Mouse (Mus musculus): Measurements from ENCODE around the gene Tox2.
A peak's percentile ranks its signal among the peaks of the same experiment; 100 is the strongest.

The Tox2 gene

DNA sequence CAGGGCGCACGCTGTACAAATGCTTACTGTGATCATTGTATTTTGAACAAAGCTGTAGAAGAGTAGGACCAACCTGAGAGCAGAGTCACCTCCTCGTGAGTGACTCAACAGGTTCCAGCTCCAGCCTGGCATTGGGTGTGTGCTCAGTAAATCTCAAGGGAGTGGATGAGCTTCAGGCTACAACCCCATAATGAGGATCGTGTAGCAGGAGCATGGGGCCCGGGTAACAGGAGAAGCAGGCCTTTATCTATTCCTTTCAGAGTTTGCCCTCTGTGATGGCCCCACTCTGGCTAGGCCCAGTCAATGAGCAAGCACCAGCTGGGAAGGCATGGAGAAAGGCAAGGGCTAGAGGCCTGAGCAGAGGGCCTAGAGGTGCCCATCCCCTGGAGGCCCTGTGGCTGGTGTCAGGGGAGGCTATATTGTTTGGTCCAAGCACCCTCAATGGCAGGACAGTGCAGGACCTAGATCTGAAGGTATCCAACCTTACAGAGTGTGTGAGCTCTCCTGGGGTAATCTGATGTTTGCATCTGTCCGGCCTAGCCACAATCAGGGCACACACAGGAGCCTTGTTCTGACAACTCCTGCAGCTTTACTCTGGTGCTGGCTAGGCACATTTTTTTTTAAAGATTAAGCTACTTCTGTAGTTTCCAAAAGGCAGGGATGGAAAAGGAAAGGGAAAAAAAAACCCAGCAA lies 58.6 kb downstream of the Tox2 start:
- no peak for DNase-seq

DNA sequence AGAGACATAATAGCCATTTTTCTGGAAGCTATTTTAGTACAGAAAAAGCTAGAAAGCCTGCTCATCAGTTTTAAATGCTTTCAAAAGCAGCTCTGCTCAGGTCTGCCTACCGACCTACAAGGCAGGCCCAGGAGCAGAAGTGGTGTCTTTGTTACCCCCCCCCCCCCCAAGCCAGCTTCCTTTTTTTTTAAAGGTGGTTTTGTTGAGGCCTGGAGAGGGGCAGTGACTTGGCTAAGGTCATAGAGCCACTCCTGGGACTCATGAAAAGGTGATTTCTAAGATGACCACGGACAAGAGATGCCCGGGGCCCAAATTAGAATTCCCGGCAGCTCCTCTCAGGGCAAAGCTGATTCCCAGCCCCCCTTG lies 59.1 kb downstream of the Tox2 start:
- DNase-seq: no peak

DNA sequence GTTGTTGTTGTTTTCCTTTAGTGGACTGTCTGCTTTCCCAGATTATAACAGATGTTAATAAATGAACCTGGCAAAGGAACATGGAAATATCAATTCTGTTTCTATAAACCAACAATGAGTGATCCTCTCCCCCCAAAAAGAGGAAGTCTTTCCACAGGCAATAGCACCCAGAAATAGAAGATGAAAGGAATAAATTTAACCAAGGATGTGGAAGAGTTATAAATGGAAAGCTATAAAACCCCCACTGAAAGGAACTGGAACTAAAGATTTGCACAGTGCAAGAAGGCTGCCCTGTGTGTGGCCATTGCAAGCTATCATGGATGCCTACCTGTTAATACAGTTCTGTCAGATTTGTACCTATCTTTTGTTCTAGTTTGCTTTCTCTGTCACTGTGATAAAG lies 64.2 kb downstream of the Tox2 start:
- DNase-seq: no peak

DNA sequence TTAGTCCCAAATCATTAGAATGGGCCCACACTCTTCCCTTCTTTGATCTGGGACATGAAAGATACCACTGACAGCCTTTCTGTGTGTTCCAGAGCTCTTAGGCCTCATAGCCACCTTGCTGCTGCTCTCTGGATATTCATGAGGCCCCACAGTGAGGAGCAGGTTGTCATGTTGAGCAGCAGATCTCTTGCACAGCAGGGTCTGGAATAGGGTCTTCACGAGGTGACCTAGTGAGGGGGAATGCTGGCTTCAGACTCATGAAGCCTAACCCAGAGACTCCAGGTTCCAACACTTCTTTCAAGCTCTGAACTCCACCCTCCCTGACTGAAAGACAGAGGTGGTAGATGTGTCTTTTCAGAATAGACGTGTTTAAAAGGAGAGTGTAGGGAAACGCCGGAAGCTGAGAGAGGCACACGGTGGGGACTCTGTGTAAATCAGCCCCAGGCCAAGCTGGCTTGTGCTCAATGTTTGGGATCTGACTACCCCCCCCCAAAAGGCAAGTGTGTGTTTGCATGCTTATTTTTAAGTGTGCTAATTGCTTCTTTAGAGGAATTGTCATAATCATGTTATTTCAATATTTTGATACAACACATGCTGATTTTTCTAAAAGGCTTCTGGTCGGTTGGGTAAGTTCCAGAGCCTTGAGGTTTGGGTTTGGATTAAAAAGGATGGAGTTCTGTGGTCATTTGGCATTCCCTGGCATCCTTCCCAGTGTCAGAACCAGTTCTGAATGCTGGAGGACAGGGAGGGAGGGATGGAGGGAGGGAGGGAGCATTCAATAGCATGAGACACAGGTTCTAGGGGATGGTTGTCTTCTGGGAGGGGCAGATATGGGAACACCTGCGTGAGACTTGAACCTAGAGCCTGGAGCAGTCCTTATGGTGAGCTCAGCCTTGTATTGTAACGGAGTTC lies 68.9 kb downstream of the Tox2 start:
- DNase-seq: no peak

DNA sequence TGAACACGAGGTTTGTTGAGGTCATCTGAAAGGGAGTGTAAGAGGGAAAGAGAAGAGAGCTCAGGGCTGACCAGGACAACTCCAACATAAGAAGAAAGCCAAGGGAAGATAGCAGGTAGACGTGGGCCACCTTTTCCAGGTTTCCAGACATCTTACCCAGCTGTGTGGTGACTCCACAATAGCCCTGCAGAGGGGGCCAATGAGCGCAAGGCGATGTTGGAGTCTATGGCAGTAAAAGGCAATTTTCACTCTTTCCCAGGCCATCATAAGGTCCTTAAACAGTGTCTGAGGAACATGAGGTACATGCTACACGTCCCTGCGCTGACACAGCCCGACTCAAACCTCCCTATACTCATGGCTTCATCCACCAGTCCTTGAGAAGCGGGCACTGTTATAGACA lies 70.9 kb downstream of the Tox2 start:
- DNase-seq: no peak

DNA sequence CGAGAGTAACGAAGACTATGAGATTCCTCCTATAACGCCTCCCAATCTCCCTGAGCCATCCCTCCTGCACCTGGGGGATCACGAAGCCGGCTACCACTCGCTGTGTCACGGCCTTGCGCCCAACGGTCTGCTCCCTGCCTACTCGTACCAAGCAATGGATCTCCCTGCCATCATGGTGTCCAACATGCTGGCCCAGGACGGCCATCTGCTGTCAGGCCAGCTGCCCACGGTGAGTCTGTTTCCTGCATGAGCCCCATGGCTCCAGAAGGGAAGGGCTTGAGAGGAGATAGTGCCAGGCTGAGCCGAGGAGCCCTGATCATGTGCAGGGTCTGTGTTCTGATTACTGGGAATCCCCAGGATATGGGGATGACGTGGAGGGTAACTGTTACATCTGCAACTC lies 73.1 kb downstream of the Tox2 start:
- no peak for DNase-seq

DNA sequence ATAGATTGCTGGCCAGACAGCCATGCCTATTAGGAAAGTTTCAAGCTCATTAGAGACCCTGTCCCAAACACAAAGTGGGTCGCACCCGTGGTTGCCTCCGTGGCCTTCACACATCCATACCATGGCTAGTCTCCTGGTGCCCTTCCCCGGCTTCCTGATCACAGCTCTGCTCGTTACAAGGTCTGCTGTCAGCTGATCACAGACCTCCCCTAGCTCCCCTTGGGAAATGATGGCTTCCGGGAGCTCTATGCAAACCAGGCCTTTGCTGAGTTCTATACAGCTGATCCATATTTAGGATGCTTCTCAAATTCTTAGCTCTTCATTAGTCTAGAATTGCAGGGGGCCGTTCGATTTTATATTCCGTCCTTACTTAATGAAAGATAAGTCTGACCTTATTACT lies 75.1 kb downstream of the Tox2 start:
- no peak for DNase-seq

DNA sequence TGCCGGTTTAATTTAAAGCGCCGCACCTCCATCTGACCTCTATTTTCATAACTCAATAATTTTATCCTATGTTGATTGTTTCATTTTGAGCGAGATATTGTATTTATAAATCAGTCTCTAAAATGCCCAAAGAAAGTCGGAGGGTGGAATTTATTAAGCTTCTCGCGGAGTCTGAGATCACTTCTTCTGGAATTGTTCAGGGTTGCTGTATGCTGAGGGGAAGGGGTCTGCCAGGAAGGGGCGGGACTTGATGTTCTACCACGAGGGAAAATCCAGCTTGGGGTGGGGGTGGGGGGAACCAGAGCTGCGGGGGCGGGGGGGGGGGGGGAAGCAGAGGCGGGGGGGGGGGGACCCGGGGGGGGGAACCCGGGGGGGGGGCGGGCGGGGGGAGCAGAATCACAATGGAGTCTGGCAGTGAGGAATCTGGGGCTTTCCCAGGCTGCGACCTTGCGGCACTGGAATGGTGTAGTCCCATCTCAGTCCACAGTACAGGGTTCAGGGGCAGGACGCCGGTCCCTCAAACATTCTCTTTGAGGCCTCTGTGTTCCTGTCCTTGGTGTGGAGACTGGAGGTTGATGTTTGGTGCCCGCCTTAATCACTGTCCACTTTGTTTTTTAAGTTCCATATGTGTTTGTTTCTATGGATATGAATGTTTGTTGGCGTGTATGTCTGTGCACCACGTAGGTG lies 77.9 kb downstream of the Tox2 start:
- no peak for DNase-seq

DNA sequence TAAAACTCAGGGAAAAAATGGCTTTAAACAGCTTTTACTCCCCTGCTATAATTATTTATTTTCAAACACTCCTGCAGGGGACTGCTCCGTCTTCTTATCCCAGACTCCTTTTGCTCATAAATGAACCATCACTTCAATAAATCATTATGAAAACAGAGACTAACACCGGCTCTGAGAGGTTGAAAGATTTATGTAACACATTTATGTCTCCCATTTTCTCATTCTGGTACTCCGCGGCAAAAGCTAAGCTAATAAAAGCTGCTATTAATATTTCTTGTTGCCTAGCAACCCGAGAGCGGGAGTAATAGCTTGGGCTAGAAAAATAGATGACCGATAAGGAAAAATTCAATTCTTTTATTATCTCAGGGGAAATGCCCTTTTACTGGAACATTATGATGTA lies 81.9 kb downstream of the Tox2 start:
- no peak for DNase-seq

DNA sequence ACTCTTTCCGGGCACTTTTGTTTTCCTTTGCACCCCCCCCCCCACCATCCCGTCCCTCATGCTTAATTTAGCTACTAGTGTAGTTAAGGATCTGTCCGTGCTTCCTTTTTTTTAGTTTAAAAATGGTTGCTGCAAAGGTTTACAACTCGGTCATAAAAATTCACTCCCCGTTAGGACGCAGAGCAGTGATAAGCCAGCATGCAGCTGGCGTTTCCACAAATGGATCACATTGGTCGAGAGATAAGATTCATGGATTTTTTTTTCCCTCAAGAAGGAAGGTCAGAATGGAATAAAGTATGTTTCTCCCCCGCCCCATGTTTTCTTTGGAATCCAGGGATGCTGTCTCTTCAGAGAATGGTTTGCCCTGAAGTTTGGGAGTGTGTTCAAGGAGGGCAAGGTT lies 82.4 kb downstream of the Tox2 start:
- DNase-seq: no peak

DNA sequence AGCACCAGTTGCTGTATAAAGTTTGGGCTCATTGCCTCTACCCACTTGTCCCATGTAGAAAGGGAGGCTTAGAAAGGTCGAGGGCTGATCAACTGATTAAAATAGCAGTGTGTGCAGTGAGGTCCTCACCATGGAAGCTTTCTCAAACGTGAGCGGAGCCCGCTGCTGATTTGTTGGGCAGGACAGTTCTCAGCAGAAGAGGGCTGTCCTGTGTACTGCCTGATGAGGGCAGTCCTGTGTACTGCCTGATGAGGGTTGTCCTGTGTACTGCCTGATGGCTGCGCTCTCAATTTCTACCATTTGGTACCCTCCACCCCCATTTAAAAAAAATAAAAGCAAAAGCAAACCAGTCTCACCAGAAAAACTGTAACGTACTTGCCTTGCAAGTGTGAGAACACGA lies 82.8 kb downstream of the Tox2 start:
- no peak for DNase-seq

DNA sequence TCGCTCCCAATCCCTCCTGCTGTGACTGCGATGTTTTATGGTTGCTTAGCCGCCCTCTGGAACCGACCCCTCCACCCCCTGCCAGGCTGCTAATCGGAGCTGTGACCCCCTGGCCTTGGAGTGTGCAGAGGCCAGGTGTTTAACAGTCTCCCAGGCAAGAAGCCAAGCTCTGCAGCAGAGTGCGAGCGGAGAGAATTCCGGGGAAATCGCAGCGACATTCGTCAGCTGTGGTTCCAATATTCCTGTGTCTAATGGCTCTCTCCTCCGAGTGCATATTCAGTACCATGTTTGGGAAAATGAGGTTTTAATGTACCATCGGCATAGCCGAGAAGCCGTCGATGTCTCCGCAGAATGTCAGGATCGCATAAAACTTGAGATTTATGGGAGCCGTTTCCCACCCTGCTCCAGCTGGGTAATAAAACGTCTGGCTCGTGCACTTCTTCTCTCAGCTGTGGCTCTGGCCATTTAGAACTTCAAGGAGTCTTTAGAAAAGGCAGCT lies 86.0 kb downstream of the Tox2 start:
- DNase-seq: no peak

DNA sequence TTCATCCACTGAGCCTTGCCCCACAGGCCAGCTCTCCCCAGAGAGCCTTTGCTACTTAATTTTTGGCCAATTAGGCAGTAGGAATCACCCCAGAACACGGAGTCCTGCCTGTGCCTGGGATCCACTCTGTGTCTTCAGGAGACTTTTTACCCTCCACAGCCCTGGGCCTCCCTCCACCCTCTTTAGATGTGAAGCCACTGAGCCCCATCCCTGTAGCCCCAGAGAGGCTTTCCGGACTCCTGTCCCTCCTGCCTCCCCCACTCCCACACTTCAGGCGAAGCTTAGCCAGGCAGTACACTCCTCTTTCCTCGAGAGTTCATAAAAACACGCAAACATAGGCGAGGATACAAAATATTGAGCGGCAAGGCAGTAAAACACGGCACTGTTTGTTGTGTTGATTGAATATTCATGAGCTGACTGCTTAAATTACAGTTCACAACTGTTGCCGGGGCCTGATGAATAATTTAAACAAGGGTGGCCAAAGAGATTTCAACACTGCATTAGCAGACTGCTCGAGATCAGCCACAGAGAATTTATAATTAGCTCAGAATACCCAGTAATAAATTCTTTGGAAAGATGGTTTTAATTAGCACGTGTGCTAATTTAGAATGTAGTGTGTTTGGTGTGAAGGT lies 94.2 kb downstream of the Tox2 start:
- DNase-seq: no peak

DNA sequence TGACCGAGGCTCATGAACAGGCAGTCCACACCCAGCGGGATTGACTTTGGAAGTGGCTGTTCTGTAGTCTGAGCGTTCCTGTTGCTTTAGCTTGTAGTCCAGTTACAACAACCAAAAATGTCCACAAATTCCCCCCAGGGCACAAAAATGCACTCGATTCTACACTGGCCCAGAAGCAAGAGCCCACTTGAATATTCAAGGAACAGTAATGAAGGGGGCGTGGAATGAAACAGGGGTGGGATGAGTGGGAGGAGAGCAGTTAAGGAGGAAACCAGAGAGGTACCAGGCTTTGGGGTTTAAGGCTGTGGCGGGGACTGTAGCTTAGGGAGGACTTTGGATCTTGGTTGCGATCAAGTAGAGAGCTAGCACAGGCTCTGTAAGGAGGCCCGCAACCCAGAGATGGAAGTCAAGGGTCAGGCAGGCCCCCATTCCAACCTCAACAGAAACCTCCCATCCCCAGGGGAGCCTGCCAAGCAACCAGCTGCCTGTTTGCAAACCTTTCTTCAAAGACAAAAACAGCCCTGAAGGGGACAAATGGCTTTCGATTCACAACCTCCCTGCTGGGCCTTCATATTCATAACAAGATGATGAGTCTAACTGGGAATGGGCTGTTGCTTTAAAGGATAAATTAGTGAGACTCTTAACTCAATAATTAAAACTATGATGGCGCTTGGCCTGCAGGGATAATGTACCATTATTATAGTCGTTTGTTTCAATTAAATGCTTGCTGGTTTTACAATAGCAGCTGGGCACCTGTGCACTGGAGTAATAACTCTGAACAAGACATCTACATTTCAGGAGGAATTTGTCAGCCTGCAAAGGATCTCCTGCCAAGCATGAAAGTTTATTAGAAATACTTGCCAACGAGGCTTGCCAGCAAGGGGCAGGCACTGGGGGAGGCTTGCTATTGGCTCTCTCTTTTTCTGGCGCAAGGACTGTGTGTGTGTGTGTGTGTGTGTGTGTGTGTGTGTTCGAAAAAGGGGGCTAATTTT lies 97.4 kb downstream of the Tox2 start:
- peak; percentile 17 to 20 for DNase-seq

DNA sequence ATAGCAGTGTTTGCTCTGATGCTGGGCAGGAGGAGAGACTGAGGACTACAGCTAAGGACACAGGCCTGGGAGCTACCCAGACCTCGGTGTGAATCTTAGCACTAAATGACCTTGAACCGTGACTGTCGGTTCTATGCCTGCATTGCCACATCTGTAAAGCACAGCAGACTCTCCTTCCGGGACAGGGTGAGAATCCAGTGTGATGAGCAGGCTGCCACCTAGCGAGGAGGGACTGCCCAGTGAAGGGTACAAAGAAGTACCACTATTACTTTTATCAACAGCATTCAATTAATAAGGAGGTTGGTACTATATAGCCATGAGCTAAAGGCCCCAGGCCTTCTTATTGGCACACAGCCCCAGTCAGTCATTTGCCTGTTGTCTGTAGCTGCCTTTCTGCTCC lies 98.7 kb downstream of the Tox2 start:
- no peak for DNase-seq

DNA sequence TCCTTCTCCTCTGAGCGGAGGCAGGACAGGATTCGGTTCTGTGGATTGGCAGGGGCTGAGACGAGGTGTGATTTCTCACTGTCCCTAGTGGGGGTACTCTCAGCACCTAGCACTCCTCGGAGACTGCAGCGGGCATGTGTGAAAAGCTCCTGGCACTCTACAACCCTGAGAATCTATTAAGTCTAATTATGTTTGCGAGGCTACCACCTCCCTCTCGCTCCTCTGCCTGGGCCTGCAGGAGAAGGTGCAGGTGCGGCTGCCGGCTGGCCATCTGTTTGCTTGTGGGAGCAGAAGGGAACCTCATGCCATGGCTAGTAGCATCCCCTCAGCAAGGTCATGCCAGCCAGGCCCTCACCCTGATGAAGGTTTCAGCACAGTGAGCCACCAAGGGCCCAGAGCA lies 100.1 kb downstream of the Tox2 start:
- DNase-seq: no peak

DNA sequence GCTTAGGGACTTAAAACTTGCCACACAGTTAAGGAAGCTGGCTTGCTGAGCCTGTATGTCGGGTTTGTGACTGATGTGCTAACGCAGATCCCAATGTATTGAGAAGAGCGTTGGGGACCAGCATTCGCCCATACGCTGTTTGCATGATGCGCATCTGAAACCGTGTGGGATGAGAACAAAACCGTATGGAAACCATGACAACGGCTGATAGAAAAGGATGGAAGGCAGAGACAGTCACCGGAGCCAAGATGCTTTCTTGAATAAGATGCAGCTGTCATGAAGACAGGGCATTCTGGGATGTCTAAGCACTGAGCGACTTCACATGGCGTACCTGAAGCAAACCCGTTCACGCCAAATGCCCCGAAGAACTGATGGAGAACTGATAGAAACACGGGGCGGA lies 106.5 kb downstream of the Tox2 start:
- DNase-seq: no peak

DNA sequence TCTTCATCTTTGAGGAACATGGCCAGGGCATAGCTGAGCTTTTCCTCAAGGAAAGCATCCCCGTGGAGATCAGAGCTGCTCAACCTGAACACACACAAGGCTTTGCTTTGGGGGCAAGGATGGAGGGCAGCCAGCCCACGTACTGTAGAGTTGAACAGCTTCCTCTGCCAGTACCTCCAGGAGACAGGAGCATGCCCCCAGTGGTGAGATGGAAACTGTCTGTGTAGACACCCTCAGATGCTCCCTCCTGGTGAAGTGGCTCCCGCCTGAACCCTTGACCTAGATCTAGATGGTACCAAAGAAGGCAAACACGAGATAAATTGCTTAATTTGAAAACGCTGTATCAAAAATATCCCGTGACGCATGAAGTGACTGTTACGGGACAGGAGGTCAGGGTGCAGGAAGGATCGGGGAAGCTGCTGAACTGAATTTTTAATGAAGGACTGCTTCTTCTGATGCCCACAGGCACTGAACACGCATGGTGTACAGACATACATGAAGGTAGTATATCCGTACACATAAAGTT lies 107.3 kb downstream of the Tox2 start:
- DNase-seq: no peak

DNA sequence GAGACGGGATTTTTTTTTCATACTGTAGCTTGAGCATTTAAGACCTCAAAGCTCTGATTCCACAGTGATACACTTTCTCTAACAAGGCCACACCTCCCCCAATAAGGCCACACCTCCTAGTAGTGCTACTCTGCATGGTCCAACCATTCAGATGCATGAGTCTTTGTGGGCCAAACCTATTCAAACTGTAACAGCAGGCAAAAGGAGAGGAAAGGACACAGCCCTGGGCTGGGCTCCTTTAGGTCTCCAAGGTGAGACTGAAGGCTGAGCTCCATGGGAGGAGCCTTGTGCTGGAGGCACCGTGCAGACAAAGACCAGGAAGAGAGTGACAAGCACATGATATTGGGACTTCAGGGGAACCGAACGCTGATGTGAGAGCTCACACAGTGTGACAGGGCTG lies 114.4 kb downstream of the Tox2 start:
- no peak for DNase-seq

DNA sequence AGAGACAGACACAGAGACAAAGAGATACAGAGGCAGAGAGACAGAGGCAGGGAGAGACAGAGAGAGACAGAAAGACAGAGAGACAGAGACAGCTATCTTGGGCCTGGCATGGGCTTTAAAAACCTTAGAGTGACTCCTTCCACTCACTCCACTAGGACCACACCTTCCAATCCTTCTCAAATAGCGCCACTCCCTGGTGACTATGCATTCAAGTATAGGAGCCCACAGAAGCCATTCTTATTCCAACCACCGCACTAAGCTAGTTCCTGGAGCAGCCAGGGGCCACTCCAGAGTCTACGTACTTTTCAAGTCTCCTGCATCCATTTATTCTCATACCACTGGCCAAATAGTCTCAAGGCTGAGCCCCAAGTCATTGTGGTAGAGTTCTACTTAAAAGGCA lies 115.9 kb downstream of the Tox2 start:
- DNase-seq: no peak

DNA sequence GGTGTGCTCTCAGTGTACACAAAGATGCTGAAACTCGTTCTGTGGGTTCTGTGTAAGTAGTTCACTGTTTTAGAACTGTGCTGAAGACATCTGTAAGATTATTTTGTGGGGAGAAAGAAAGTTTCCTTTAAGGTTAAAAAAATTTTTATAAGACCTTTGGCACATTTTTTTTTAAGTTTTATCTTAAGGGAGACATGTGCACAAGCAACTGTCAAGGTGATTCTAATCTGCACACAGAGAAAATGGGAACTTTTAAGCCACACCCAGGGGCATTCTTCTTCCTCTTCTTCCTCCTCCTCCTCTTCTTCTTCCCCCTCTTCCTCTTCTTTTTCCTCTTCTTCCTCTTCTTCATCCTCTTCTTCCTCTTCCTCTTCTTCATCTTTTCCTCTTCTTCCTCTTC lies 120.2 kb downstream of the Tox2 start:
- DNase-seq: no peak

DNA sequence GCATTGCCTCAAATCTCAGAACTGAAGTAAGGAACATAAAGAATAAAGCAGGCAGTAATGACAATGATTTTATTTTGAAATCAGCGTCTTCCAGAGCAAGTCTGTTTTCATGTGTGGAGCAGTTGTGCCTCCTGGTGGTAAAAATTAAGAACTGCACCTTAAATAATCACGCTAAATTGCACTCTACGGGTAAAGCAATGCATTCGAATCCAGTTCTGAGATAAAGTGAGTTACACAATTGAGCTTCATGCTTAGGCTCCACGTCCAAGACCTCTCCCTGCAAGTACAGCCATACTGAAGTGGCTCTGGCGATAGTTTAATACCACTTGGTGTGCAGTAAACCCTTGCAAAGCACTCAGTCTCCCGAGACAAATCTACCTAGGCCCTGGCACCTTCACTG lies 127.8 kb downstream of the Tox2 start:
- peak in 1 of 2 experiments; percentile 29 for DNase-seq
